Mouse (Mus musculus) E14TG2a.4 (cell line): Measurements from ENCODE around the gene Smcr8.

ENCODE experiments used
- CTCF ChIP-seq: conservative IDR thresholded peaks from 2 replicates; pipeline ENCODE4 v1.5.1; 2014; ENCODE audit warnings: low read length
- NANOG ChIP-seq: IDR thresholded peaks from 2 replicates; pipeline ENCODE4 v1.6.1; 2014; ENCODE audit warnings: borderline replicate concordance, low read length, mixed read lengths

DNA sequence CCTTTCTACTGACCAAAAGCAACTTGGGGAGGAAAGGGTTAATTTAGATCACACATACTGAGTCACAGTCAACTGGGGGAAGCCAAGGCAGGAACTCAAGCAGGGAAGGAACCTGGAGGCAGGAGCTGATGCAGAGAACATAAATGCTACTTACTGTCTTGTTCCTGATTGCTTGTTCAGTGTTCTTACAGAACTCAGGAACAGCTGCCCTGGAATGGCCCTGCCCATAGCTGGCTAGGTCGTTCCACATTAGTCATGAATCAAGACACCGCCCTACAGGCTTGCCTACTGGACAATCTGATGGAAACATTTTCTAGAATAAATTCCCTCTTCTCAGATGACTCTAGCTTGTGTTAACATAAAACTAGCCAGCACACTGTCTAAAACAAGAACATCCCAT, 43.1 kb upstream of the Smcr8 start:
- no peak for TF ChIP-seq CTCF
- no peak for TF ChIP-seq NANOG
